Mouse (Mus musculus): ENCODE measurements around the gene Slc44a2.

GRCm38 (mm10) chr9:21335391-21335790 is 14.9 kb downstream of the Slc44a2 start:
- no peak for TF ChIP-seq CTCF (IDR thresholded peaks at IDR 0.05; ENCODE audit: insufficient read depth, low read length)
- no peak for TF ChIP-seq POLR2A (IDR thresholded peaks at IDR 0.05; ENCODE audit: borderline replicate concordance, extremely low read depth, low read depth, low read length)
